Mouse (Mus musculus): ENCODE data around the gene Mob3b. TPM values are rescaled to one million over a fixed set of nuclear protein-coding genes. Genes with fewer than 3 reads are reported as not detected.

The Mob3b gene
- total RNA-seq (2021), result 1 to 10 TPM; 2.8 to 3.9 TPM
- long read RNA-seq, experiment 1, full-length matches to known transcripts, result 1 of 1 reads
- long read RNA-seq, experiment 1, partial matches to known transcripts, result 0 of 1 reads
- long read RNA-seq, experiment 1, other reads (novel, unspliced or antisense), result 0 of 1 reads
- long read RNA-seq, experiment 2, result 0 reads

DNA sequence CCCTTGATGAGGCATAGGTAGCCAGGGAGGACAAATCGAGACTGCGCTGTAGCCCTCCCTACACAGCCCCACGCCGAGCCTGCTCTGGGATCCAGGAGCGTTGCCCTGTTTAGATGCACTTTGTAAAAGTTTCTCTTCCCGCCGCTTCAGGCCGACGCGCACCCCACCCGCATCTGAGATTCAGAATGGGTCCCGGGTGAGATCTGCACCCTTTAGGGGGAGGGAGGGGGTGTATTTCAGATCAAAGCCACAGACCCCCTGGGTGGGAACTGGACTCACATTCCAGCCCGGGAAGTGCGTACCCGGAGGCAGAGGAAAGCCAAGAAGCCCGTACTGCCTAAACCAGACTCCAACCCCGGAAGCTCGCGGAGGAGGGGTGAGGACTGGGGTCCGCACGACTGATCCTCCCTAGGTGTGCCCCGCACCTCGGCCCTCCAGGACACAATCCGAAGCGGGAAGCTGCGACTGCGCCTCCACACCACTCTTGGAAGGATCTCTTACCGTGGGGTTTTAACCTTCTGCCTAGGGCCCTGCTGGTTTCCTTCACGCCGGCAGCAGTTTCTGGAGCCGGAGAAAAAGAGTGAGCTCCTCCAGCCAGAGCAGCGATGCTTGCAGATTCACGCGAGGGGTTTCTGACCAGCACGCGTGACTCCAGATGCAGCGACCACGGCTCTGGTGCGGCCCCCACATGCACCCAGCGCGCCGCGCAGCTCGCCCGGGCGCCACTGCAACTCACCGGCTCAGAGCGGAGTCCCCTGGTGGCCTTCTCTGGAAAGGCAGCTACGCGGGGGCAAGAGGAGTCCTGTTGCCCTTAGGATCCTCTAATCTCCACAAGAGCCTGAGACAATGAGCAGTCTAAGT lies at the start of gene Mob3b:
Gene Mob3b, minus strand, starts transcription at position 734 of the 861 bp plus-strand sequence.
- peak; percentile 89 for DNase-seq

- DNase-seq, result no peak
These were observed 47.4 kb upstream of the Mob3b start for GRCm38 (mm10) chr4:35204659-35205058.

DNA sequence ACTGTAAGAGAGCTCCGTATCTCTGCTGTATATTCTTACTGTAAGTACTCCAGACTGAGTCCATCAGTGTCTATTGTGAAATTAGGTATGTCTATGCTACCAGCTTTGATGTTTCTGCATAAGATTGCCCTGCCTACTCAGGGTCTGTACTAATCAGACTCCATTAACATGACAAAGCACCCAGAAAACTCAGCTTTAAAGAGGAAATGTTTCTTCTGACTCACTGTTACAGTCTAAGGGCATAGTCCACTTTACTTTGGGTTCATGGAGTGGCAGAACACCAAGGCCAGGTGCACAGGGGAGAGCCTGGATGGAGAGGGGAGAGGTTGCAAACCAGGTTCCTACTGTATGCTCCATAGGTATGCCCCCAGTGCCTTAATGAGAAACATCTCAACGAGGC lies 46.4 kb upstream of the Mob3b start:
- no peak for DNase-seq

GRCm38 (mm10) chr4:35201700-35202099 lies 44.4 kb upstream of the Mob3b start:
- DNase-seq, result no peak

- DNase-seq, result no peak
These were observed 35.4 kb upstream of the Mob3b start for GRCm38 (mm10) chr4:35192725-35193124.

DNA sequence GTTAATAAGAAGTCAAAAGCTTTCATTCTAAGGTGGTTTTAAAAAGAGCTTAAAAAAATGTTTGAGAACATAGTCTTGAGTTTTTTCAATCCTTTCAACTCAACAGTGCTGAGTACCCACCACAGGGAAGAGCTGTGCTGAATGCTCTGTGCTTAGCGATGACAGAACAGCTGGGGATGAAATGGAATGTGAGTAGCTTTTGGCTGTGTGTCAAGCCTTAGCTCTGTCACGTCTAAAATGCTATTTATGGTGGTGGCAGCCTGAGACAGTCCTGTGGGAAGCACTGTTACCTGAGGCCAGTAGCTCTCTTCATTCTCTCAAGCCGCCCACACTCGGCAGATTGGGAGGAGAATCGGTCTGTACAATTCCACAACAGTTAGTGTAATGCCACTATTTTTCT lies 32.5 kb upstream of the Mob3b start:
- no peak for DNase-seq

DNA sequence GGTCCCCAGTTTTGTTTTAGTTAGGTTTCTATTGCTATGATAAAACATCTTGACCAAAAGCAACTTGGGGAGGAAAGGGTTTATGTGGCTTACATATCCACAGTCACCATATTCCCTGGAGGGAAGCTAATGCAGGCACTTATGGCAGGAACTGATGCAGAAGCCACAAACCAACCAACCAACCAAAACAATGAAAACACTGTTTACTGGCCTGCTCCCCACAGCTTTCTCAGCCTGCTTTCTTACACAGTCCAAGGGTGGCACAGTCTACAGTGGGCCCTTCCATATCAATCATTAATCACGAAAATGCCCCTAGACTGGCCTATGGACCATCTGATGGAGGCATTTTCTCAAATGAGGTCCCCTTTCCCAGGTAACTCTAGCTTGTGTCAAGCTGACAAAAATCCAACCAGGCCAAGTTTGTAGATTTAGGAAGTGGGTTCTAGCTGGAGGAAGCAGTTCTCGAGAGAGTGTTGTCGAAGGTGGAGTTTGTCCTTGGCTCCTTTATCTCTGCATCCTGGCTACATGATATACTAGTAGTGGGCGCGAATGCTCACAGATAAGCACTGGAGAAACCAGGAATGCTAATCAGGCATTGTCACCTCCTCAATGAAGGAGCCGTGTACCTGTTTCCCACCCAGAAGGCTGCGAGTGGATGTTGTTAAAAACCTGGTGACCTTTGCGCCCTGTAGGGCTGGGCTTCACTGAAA lies 30.5 kb upstream of the Mob3b start:
- no peak for DNase-seq

DNA sequence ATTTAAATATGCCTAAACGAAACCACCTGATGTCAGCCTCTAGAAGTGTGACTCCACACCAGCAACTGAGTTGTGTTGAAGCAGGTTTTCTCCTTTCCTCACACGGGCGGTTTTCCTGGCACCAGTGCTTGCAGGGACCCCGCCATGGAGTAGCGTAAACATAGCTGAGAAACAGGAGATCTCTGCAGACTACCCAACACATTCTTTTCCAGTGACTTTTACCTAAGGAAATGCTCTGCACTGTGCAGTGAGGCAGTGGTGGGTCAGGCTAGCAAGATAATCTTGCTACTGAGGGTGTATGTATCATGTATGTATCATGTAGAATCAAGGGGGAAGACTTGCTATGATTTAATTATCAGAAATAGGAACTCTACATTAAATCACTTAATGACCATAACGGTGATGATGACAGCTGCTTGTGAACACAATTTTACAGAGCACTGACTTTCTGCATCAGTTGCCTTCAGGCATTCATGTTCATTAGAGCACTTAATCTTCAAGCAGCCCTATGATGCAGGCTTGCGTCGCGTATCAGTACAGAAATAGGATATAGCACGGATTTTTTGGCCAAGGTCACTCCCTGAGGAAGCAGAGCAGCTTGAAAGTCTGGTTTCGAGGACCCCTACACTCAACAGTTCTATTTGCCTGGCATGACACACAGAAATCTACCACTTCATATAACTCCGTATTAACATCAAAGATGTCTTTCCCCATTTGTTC lies 20.8 kb upstream of the Mob3b start:
- no peak for DNase-seq

DNA sequence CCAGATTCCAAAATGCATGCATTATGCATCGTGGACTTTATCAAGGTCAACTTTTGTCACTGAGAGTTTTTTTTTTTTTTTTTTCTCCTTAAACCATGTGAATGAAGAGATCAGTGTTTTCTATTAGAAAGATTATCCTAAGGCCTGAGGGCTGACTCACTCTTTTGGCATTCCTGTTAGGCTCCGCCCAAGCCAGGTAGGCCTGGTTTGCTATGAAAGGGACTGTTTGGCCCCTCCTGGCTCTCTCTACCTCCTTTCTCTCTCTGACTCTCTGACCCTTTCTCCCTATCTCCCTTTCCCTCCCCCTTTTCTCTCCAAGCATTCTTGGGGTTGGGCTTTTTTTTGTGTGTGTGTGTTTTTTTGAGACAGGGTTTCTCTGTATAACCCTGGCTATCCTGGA lies 18.3 kb upstream of the Mob3b start:
- no peak for DNase-seq

GRCm38 (mm10) chr4:35173551-35173950 lies 16.3 kb upstream of the Mob3b start:
- no peak for DNase-seq

DNA sequence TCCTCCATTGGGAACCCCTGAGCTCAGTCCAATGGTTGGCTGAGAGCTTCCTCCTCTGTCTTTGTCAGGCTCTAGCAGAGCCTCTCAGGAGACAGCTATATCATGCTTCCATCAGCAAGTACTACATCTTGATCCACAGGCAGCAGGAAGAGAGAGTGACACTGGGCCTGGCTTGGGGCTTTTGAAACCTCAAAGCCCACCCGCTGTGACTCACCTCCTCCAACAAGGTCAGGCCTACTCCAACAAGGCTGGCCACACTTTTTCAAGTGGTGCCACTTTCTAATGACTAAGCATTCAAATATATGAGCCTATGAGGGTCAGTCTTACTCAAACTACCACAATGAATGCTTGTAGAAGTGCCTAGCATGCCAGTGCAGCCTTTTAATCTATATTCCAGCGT lies 15.2 kb upstream of the Mob3b start:
- DNase-seq, result no peak

DNA sequence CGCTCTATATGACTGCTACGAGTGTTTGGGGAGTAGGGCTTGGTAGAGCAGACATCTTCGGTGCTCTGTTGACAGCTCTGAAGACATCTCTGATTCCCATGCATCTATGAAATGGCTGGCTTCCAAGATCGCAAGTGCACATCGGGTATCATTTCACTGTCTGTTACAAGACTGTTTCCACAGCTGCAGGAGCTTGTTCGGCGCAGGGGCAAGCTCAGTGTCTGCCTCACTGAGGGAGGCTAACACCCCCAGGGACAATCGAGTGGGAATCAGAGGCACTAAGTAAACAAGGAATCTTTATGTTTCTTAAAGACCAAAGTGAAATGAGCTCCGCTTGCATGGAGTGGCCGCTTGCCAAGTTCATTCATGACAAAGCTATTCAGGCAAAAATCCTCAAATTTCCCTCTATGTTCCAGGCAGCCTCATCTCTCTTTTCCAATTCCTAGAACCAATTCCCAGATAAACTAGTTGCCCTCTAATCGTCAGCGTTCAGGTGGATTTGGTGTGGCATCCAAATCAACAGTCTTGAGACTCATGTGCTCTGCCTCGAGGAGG lies 12.4 kb upstream of the Mob3b start:
- peak; percentile 22 for DNase-seq

DNA sequence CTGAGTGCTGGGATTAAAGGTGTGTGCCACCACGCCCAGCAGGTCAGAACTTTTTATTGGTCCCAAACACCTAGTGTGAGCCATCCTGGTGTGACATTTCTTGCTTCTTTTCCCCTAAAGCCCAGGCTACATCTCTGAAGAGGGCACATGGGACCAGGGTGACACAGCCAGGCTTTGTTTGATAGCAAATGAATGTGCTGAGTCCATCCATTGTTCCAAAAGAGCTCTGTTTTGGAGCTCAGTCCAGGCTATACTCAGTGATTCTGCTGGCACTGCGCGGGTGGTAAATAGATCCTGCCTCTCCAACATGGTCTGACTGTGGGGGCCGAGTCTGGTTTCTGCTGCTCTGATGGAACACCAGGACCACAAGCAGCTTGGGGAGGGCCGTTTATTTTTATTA lies 10.6 kb upstream of the Mob3b start:
- DNase-seq, result no peak

DNA sequence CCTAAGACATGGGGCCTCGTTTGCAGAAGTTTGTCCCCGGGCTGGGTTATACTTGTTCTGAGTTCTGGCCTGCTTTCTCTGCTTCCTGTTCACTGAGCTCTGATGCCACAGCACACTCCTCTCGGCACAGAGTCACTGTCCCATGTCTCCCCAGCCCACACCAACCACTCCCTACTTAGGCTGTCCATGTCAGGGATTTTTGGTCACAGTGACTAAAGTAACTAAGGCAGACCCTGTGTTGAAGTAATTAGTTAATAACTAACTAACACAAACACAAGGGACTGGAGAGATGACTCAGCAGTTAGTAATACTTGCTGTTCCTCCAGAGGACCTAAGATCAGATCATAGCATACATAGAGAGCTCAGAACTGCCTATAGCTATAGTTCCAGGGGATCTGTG lies 8.7 kb upstream of the Mob3b start:
- no peak for DNase-seq

DNA sequence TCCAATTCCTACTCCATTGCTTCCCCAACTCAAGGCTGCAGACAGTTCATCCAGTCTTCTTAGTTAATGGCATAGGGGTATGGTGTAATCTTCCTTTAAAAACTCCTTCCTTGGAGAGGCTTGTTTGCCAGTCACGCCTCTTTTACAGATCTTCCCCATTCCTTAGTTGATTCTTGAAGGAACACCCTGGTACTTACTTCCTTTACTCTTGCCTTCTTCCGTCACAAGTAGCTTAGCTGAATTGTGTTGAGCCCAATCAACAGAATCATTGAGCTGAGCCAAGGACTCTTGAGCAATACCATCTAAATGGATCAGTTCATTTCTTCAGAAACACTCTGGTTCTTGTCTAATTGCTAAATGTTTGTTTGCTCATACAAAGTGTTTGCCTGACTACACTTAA lies 8.0 kb upstream of the Mob3b start:
- DNase-seq, result no peak

- no peak for DNase-seq
These were observed 531 bp upstream of the Mob3b start for GRCm38 (mm10) chr4:35157815-35158214.

DNA sequence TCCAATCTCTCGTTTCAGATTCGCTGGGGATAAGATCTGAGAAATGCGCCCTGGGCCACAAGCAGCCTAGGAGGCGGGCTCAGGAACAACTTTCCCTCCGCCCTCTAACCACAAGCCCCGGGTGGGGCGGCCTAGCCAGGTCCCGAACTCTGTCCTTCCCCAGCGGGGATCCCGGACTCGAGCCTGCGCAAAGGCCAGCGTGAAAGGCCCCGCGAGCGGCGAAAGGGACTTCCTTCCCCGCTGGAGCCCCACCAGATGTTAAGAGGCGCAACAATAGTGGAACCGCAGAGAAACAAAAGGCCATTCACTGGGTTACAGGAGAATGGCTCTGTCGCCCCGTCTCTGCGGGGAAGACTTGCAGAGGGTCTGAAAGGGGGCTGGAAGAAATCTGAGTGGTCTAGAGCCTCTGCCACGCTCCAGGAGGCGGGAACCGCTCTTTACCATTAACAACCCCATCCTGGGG lies 1.1 kb downstream of the Mob3b start:
- DNase-seq, result peak; percentile 54

DNA sequence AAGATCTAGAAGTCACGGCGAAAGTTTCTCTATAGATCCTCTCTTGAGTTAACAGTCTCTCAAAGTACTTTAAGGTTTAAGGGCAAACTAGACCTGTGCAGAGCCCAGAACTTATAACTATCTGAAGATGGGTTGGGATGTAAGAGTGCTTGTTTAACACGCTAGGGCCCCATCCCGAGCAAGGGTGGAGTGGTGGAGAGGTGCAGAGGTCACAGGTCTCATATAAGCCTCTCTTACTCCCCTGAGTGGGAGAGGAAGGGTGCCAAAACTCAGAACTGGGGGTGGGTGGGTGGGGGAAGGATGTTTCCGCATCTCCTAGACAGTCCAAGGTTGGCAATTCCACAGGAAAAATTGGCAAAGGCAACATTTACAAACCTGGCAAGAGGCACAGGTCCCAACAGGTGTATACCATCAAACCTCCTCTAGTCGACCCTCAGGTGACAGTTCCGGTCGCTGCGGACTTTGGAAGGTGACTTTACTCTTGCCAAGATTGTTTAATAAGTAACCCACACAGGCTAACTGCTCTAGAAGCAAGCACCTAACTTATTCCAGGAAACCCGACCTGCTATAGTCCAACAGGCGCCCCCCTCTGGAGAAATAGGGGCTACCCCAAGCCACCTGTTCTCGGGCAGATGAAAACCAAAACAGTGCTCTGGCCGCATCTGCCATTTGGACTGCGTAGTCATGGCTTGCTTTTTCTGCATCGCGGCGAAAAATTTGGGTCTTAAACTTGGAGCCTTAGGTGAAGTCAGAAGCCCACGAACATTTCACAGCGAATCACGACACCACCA lies 2.0 kb downstream of the Mob3b start:
- no peak for DNase-seq

- DNase-seq, result no peak
These were observed 3.2 kb downstream of the Mob3b start for GRCm38 (mm10) chr4:35154051-35154450.

DNA sequence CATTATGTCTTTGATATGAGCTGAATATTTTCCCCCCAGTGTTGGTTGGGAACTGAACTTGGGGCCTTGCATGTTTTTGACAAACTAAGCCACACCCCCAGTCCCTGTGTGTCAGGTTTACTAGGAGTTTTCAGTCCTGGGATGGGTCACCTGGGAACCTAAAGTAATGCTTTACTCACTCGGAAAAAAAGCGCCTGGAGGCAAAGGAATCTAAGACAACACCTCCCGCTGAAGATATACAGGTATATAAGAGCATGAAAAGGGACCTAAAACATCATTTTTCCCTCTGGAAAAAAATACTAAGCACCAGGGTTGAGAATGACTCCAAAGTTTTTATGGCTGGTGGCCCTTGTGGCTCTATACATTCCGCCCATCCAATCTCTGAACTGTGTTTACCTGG lies 5.5 kb downstream of the Mob3b start, which contains the start of gene Ifnk:
Gene Ifnk, plus strand, starts transcription at position 301 of the 400 bp plus-strand sequence.
- no peak for DNase-seq

- DNase-seq, result no peak
These were observed 6.6 kb downstream of the Mob3b start for GRCm38 (mm10) chr4:35150706-35151105.
